Mouse (Mus musculus): ENCODE measurements at regions not wholly inside any gene's neighbourhood (a gene's known extent, or its start where the extent isn't known, plus 50 kb on each side); places are given as distances from the start of the nearest gene placed in this dataset.

GRCm38 (mm10) chr4:105606731-105607130 is 182.9 kb upstream of the Gm12728 start:
- H3K9me3 ChIP-seq (replicated peaks; ENCODE audit: insufficient read depth, low read length): no peaks in the 10 kb centered on the region
- no peaks in the 10 kb centered on the region for H3K36me3 ChIP-seq (ENCODE audit: control insufficient read depth in 1 of 2, insufficient read depth in 2 of 2, low read length in 2 of 2)
- H3K27ac ChIP-seq (ENCODE audit: control insufficient read depth, low read depth, low read length): no peak overlapping the region
- no peak for DNase-seq (ENCODE audit: low read depth, low spot score)
- no peak for TF ChIP-seq ZNF384 (IDR thresholded peaks at IDR 0.05; ENCODE audit: low read depth, low read length)
- no peak for TF ChIP-seq USF1 (IDR thresholded peaks at IDR 0.05; ENCODE audit: low read depth, low read length)
- no peak for TF ChIP-seq TAL1 (IDR thresholded peaks at IDR 0.05; ENCODE audit: low read length)
- no peak for TF ChIP-seq GABPA (IDR thresholded peaks at IDR 0.05; ENCODE audit: low read depth, low read length)
- TF ChIP-seq POLR2AphosphoS5 (IDR thresholded peaks at IDR 0.05; ENCODE audit: borderline replicate concordance, low read depth, low read length): no peak
- no peak for TF ChIP-seq EP300 (IDR thresholded peaks at IDR 0.05; ENCODE audit: low read depth in 1 of 2, low read length in 2 of 2)
- no peak for TF ChIP-seq RCOR1 (IDR thresholded peaks at IDR 0.05; ENCODE audit: low read depth, low read length)
- no peak for TF ChIP-seq POLR2AphosphoS2 (IDR thresholded peaks at IDR 0.05; ENCODE audit: low read length)
- no peak overlapping the region for H3K4me3 ChIP-seq (ENCODE audit: control insufficient read depth in 1 of 2, insufficient read depth in 1 of 2, low read depth in 2 of 2, low read length in 2 of 2)
- no peak overlapping the region for H3K9ac ChIP-seq (ENCODE audit: control insufficient read depth, low read depth, low read length, poor library complexity, severe bottlenecking)
- no peaks in the 10 kb centered on the region for H3K79me2 ChIP-seq (ENCODE audit: control insufficient read depth, insufficient read depth, low read length, poor library complexity)
- H3K27me3 ChIP-seq (ENCODE audit: control insufficient read depth in 1 of 2, insufficient read depth in 2 of 2, low read length in 2 of 2): no peaks in the 10 kb centered on the region
- H3K4me1 ChIP-seq (ENCODE audit: control insufficient read depth in 1 of 2, insufficient read depth in 2 of 2, low read length in 2 of 2): no peaks in the 10 kb centered on the region

GRCm38 (mm10) chr4:105610917-105611316 is 178.8 kb upstream of the Gm12728 start:
- no peak overlapping the region for H3K27ac ChIP-seq (ENCODE audit: control insufficient read depth, low read depth, low read length)
- TF ChIP-seq POLR2A (IDR thresholded peaks at IDR 0.05; ENCODE audit: control insufficient read depth in 1 of 2, insufficient read depth in 1 of 2, low read depth in 1 of 2, low read length in 2 of 2, poor library complexity in 1 of 2): no peak
- TF ChIP-seq ZMIZ1 (IDR thresholded peaks at IDR 0.05; ENCODE audit: low read depth, low read length): no peak
- no peak for TF ChIP-seq USF2 (IDR thresholded peaks at IDR 0.05; ENCODE audit: borderline replicate concordance in 1 of 2, insufficient read depth in 1 of 2, low read depth in 1 of 2, low read length in 2 of 2)
- no peak for TF ChIP-seq MYC (IDR thresholded peaks at IDR 0.05; ENCODE audit: low read depth, low read length)
- no peak for TF ChIP-seq EP300 (IDR thresholded peaks at IDR 0.05; ENCODE audit: low read depth in 1 of 2, low read length in 2 of 2)
- no peak for TF ChIP-seq POLR2AphosphoS5 (IDR thresholded peaks at IDR 0.05; ENCODE audit: borderline replicate concordance, low read depth, low read length)
- TF ChIP-seq E2F4 (IDR thresholded peaks at IDR 0.05; ENCODE audit: borderline replicate concordance, low read depth, low read length): no peak
- TF ChIP-seq MEF2A (IDR thresholded peaks at IDR 0.05; ENCODE audit: extremely low read depth, insufficient replicate concordance, low read depth, low read length, poor library complexity, severe bottlenecking): no peak
- TF ChIP-seq CHD1 (IDR thresholded peaks at IDR 0.05; ENCODE audit: low read depth, low read length): no peak
- no peak for TF ChIP-seq MYB (IDR thresholded peaks at IDR 0.05; ENCODE audit: low read depth, low read length)
- TF ChIP-seq ZNF384 (IDR thresholded peaks at IDR 0.05; ENCODE audit: low read depth, low read length): no peak
- no peak for TF ChIP-seq ELF1 (IDR thresholded peaks at IDR 0.05; ENCODE audit: low read depth, low read length)
- no peak for TF ChIP-seq HCFC1 (IDR thresholded peaks at IDR 0.05; ENCODE audit: low read depth, low read length)
- TF ChIP-seq ZKSCAN1 (IDR thresholded peaks at IDR 0.05; ENCODE audit: low read depth, low read length): no peak
- no peak for TF ChIP-seq MXI1 (IDR thresholded peaks at IDR 0.05; ENCODE audit: low read depth, low read length)
- TF ChIP-seq NRF1 (IDR thresholded peaks at IDR 0.05; ENCODE audit: insufficient read depth, low read depth, low read length, poor library complexity, severe bottlenecking): no peak
- no peak for TF ChIP-seq ETS1 (IDR thresholded peaks at IDR 0.05; ENCODE audit: low read depth, low read length)
- no peak for TF ChIP-seq POLR2AphosphoS2 (IDR thresholded peaks at IDR 0.05; ENCODE audit: low read length)
- no peaks in the 10 kb centered on the region for H3K4me1 ChIP-seq (ENCODE audit: control insufficient read depth in 1 of 2, insufficient read depth in 2 of 2, low read length in 2 of 2)
- no peak overlapping the region for H3K9ac ChIP-seq (ENCODE audit: control insufficient read depth, low read depth, low read length, poor library complexity, severe bottlenecking)
- H3K9me3 ChIP-seq (replicated peaks; ENCODE audit: insufficient read depth, low read length): no peaks in the 10 kb centered on the region
- no peaks in the 10 kb centered on the region for H3K27me3 ChIP-seq (ENCODE audit: control insufficient read depth in 1 of 2, insufficient read depth in 2 of 2, low read length in 2 of 2)
- no peaks in the 10 kb centered on the region for H3K36me3 ChIP-seq (ENCODE audit: control insufficient read depth in 1 of 2, insufficient read depth in 2 of 2, low read length in 2 of 2)
- H3K4me3 ChIP-seq (ENCODE audit: control insufficient read depth in 1 of 2, insufficient read depth in 1 of 2, low read depth in 2 of 2, low read length in 2 of 2): no peak overlapping the region
- no peaks in the 10 kb centered on the region for H3K79me2 ChIP-seq (ENCODE audit: control insufficient read depth, insufficient read depth, low read length, poor library complexity)
- DNase-seq (ENCODE audit: low read depth, low spot score): no peak
